Mouse (Mus musculus) cerebellum, postnatal 10 days (tissue): Measurements from ENCODE around the gene L1td1.
"Not testable (repeated sequence)": the region's sequence is repeated elsewhere in the genome, so short reads cannot be mapped to it uniquely, and the experiment has no call there.

Experiments used
- DNase-seq, 2 experiments: peaks; one replicate each; pipeline ENCODE4 v3.0.0; 2021; ENCODE audit warnings: mixed read lengths in 2 of 2

L1td1 gene

DNA sequence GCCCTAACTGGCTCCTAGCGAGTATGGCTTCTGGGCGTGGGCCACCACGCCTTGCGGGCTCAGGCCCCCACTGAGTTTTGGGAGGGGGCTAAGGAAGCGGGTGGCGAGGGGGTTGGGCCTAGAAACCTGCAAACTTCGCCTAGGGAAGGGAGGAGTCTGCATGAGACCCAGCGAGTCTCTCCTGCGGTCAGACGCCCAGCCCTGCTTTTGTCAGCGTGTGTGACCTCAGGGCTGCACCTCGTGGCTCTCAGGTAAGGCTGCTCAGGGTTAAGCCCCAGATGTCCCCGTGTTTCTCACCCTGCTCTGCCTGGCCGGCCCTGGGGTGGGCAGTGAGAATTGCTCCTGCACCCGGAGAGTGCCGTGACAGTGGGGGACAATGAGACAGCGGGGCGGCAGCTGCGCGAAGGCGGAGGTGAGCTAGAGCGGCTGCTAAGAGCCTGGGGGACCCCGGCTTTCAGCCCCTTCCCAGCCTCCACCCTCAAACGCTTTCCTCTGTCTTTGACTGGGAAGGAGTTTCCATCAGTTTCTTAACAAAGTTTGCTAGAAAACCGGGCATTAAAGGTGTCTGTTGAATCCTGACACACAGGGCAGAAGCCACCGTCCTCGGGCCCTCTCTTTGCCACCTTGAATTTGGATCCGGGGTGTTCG, at the start of gene L1td1:
TSS of gene L1td1 (plus strand) at position 145 of the 648 bp plus-strand sequence.
- no peak for DNase-seq

DNA sequence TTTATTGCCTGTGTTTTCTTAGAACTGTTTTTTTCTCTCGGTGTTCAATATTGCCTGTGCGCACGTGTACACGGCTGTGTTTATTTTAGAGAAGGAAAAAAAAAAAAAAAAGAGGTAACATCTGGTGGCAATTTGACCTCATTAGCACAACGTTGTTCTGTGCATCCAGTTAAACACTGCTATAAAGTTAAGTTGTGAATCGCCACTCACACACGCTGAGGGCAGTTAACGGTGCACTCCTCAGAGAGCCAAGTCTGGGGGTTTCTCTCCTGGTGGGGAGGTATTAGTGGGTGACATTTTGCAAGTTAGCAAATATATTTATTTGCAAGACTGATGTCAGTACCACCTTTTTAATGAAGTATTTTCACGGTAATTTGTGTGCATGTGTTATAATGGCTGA, 49.0 kb upstream of the L1td1 start:
- DNase-seq = no peak

DNA sequence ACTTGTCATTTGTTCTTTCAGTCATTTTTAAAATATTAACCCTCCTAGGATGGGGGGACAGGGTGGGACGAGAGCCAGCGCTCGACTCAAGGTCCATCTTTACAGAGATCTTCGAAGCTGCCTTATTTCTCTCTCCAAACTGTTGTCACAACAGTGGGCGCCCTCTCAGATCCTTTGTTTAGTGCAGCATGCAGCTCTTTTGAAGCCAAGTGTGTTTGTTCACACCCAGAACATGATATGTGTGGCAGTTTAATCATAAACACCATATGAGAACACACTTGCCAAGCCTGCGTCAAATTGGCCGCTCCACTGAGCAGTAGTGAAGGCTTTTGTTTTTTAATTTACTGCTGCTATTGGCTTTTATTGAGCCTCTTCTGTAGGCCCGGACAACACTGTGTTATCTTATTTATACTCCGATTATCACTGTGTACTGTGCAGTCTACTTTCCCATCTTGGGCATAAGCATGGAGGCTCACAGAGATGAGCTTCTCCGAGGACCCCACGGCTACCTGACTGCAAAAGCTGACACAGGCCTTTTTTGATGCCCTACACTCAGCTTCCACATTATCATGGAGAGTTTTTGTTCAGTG, 39.8 kb upstream of the L1td1 start:
- DNase-seq = peak in 1 of 2 experiments; percentile 14

DNA sequence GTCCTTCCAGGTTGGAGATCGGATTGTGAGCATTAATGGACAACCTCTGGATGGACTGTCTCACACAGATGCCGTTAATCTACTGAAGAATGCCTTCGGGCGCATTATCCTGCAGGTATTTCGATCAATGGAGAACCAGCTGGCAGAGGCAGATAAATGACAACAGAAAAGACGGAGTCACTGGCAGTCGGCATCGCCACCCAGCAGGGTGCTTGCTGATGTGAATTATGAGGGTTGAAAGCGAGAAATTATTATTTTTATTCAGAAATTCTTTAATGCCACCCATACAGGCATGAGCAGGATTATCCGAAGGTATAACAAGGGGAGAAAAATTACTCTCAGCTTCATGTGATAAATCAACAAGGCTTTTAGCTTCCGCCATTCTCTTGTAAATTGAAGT, 38.4 kb upstream of the L1td1 start:
- peak in 1 of 2 experiments; percentile 45 for DNase-seq

DNA sequence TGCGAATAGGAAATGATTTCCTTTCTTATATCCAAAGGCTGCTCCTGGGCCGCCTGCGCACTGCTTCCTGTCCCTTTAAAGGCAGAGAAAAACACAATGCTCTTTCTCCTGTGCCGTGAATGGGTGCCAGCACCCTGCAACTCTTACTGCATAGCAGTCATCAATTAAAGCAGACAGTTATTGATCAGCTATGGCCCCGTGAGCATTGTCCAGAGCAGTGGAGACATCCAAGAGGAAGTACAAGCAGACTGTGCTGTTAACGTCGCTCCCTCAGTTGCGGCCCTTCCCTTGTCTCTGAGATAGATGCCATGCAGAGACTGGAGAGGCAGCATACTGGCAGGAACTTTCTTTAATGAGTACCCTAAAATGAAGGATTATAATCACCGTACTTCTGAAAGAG, 38.0 kb upstream of the L1td1 start:
- no peak for DNase-seq

DNA sequence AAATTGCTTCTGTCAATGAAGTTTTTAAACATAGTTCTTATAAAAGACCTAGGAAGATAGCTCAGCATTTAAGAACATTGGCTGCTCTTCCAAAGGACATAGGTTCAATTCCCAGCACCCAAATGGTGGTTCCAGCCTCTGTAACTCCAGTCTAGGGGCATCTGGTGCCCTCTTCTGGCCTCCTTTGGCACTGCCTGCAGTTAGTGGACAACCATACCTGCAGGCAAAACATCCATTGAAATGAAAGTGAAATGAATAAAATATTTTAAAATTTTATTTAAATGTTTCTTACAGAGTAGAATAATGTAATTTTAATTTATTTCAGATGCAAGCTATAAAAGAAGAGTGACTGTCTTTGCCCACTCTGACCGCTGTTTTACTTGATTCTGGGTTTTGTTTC, 36.5 kb upstream of the L1td1 start:
- no peak for DNase-seq

DNA sequence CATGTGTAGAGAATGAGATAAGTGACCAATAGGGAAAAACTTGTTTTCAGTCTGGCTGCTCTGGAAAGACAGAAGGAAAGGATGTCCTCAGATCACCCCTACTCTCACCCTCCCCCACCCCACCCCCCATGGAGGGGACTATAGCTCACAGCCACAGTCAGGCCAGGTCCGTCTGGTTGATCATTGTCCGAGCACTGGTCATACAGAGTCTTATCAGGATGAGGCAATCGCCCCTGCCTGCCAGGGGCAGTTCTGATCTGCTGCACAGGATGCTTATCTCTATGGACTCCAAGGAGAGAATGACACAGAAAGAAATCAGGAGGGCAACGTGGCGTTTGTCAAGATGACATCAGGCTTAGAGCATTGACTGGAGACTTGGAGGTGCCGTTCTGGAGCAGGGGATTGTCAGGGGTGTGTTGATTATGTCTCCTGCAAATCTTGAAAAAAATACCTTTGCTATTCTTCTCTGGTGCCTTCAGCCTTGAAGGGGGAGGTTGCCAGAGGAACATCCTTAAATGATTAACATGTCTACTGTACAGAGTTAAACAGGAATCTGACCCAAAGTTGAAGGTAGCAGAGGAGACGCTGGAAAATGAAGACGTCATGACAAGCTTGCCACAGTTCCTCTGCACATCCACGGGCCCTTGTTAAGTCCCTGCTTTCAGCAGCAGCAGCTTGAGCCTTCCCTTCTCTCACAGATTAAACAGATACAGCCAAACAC, 32.9 kb upstream of the L1td1 start:
- DNase-seq = peak in 1 of 2 experiments; percentile 15

DNA sequence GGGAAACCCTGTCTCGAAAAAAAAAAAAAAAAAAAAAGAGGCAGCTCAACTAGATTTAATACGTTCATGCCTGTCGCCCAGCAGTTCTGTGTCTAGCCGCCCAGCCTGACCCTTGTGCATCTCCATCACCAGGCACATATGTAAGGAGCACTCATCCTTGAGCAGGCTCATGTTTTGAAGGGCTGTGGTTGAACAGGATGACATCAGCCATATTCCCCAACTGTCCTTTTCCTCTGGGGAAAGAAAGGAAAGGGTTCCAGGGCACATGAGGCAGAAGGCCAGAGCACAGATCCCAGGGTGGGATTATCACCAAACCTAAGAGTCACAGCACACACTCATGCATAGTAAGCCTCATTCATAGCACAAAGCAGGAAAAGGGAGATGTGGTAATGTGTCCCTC, 28.6 kb upstream of the L1td1 start:
- DNase-seq = no peak

DNA sequence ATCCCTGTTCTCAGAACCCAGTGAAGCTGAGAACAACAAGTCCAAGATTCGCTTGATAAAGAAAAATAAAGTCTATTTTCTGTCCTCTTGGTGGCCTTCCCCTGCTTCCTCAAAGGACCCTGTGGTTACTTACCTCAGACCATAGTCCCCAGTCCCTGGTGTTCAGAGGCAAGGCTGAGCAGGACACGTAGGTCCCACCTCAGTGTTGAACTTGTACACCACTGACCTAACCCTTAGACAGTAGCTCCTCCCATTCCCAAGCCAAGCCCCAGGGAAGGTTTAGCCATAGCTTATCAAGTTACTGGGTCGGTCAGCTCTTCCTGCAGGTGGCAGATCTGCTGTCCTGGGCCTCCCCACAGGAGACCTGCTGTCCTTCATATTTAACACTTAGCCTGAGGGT, 27.6 kb upstream of the L1td1 start:
- DNase-seq = no peak

DNA sequence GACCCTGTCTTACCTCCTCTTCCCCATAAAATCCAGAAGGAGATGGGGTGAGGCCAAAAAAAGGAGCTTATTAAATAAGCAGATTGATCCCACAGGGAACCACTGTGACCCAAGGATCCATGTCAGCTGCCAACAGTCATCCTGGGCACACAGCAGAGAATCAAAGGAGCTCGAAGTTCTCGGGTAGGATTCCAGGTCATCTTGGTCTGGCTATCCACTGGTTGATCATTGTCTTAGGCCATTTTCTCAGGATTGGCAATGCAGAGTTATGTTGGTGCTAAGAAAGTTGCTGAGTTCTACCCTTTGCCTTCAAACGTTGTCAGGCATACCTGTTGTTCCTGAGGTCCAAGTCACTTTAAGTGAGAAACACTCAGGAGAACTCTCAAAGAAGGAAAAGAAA, 26.4 kb upstream of the L1td1 start:
- DNase-seq = no peak

DNA sequence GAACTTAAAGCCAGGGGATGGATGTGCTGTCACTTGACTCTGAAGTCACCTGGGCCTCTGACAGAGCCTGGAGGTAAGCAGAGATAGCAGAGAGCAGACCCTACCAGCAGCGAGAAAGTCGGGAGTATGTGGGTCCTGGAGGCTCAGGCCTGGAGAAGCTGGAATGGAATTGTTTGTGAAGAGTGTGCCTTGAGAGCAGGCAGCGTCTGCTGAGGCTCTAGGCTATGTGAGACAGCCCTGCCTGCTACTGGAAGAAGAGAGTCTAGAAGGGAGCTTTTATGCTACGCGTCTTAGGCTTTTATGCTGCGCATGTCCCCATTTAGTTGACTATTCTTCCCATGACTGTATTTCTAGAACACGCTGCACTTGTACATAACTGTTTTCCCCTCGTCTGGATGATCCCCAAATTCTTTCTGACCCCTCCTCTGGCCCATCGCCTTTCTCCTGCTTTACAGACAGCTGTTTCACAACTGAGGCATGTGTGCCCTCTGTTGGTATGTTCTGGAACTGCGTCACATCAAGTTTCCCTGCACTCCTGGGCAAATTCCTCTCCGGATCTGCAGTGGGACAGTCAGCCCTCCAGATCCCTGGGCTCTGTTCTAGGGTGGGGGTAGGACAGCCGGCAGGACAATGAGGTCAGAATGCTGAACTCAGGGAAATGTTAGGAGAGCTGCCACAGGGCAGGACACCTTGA, 24.2 kb upstream of the L1td1 start:
- peak; percentile 87 to 91 for DNase-seq

DNA sequence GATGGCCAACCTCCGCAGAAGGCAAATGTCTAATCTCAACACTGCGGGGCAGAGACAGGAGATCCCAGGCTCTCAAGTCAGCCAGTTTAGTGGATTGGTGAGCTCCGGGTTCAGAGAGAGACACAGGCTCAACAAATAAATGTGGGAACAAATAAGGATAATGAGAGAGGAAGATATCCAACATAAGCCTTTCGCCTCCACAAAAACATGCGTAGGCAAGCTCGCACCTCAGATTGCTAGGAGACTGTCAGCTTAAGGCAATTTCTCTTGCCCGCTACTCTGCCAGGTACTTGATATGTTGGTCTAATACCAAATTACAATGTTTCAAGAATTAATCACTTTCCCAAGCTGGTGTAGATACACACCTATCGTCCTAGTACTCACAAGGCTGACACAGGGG, 15.6 kb upstream of the L1td1 start:
- no peak for DNase-seq

DNA sequence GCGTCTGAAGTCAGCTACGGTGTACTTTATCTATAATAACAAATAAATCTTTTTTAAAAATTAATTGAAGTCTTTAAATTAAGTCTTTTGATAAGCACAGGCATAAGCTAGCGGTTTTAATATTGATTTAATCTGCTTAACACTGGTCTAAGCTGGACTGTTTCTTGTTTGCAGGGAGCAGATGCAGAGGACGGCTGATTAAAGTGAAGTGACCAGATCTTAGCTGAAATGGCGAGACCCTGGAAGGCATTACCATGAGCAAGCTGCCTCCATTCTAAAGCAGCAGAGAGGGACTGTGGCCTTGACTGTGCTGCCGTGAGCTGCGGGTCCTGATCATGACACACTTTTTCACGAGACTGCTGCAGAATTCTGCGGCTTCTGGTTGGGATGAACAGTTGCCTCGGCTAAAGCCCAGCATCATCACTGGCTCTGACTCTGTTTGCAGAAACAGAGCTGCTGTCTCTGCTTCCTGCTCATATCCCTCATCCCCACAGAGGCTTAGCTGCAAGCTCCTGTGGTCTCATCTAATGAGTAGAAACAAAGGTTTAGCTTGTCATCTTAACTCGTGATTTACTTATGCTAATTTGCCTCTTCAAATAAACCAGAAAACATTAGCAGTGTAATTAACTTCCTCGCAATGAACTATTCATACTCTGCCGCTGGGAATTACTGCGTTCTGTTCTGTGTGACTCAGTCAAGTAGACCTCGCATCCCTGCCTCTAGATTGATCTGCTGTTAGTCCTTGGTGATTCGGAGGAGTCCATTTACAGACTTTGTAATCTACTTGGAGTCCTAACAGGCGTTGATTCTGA, 8.6 kb upstream of the L1td1 start:
- no peak for DNase-seq

DNA sequence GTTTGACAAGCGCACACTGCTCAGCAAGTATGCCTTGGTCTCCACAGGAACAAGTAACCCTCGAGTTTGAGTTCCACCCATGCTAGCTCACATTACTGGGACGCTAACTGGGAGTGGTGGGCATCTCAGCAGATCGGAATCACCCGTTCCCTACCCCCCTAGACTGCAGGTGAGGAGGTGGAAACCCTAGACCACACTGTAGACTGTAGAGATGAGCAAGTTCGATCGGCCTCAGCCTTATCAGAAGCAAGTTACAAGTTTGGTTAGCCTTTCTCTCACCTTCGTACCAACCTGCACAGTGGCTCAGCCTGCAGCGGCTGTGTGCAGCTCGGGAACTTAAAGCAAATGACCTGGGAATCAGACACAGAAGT, 8.0 kb upstream of the L1td1 start:
- DNase-seq = no peak

DNA sequence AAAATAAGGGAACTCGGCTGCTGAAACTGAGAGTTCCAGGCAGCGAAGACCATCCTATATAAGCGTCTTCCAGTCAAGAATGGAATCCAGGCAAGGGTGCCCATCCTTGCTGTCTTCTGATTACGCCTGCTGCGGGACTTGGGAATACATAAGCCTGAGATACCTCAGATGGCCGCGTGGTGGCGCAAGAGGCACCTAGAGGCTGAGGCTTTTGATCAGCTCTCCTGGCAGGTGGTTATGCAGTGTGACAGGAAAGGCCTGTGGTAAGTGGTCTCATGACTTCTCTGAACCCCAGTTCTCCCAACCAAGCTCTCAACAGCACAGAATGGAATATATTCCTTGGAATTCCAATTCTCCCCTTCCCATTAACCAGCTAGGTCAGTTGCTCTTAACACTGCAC, 4.1 kb upstream of the L1td1 start:
- peak; percentile 84 to 87 for DNase-seq

DNA sequence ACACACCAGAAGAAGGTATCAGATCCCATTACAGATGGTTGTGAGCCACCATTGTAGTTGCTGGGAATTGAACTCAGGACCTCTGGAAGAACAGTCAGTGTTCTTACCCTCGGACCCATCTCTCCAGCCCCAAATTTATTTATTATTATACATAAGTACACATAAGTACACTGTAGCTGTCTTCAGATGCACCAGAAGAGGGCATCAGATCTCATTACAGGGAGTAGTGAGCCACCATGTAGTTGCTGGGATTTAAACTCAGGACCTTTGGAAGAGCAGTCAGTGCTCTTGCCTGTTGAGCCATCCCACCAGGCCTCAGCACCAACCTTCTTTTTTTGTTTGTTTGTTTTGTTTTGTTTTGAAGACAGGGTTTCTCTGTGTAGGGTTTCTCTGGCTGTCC, 1.9 kb upstream of the L1td1 start:
- DNase-seq = not testable (repeated sequence)

DNA sequence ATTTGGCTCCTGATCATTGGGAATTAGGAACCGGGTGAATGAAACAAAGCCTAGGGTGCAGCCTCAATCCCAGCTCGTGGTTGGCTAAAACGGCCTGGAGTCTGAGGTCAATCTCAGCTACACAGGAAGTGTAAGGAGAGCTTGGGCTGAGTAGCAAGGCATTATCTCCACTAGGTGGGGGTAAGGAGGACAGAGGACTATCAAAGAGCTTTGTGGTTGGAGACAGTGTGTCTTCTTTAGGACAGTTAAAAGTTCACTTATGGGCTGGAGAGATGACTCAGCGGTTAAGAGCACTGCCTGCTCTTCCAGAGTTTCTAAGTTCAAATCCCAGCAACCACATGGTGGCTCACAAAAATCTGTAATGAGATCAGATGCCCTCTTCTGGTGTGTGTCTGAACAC, 1.1 kb upstream of the L1td1 start:
- peak in 1 of 2 experiments; percentile 29 for DNase-seq

DNA sequence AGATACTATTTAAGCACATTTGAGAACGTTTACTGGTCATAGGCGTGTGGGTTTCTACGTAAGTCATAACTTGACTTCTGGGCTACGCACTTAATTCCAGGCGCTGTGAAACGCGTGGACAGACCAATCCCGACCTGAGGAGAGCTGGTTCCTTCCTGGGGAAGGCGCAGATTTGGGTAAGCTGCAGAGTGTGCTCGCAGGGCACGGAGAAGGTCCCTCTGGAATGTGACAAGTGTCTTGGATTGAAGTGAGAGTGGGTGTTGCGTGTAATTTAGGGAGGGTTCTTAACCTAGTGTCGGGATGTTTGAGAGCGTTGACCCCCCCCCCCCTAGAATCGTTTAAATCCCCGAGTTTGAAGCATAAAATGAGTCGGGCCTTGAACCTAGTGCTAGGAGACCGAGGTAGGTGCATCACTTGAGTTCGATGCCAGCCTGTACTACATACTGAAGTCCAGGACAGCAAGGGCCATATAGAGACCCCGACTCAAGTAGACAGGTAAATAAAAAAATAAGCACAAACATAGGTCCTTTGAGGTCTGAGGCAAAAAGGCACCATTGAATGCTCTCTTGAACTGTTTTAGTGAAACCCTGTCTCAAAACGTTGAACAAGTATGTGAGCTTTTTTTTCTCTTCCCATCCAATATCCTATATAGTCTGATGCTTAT, 893 bp downstream of the L1td1 start:
- no peak for DNase-seq

DNA sequence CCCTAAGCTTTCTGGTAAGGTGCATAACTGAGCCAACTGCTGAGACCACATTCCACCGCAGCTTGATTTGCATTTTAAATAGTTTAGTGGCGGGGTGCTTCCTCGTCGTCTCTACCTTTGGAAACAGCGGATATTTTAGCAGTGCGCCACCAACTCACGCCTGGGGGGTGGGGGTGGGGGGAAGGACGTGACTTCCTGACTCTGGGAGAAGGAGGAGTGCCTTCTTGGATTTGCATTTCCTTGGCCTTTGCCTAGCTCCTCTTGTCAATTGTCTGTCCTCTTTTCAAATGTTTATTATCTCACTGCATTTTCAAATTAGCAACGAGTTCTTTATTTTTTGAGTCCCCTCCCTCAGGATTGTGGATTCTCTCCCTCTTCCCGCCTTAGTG, 1.4 kb downstream of the L1td1 start:
- no peak for DNase-seq

DNA sequence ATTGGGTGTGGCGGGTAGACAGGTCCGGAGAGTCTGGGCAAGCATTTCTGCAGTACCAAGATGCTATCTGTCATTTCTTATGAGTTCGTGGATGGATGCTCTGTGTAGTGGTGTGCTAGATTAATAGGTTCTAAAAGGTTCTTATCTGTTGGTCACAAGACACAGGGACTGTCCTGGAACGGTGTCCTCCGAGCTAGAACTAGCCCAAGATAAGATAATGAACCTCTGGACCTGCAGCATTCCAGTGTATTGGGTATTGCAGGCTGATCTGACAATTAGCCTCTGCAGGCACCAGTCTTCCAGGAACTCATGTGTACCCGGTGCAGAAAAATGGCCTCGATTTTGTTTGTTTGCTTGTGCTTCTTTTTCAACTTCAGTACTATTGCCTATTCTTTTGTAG, 2.2 kb downstream of the L1td1 start:
- no peak for DNase-seq

DNA sequence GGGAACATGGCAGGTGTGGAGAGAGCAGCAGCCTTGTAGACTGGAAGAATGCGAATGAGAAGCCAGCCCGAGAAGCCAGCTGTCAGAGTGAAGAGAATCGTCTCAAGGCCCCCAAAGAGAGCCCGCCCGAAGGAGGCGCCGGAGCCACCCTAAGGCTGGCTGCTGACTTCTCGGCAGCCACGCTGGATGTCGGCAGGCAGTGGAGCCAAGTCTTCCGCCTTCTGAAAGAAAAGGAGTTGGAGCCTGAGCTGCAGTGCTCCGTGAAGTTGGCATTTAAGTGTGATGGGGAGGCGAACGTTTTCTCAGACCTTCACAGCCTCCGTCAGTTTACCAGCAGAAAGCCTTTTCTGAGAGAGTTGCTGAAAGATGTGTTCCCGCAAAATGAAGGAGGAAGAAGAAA, 7.1 kb downstream of the L1td1 start:
- no peak for DNase-seq

DNA sequence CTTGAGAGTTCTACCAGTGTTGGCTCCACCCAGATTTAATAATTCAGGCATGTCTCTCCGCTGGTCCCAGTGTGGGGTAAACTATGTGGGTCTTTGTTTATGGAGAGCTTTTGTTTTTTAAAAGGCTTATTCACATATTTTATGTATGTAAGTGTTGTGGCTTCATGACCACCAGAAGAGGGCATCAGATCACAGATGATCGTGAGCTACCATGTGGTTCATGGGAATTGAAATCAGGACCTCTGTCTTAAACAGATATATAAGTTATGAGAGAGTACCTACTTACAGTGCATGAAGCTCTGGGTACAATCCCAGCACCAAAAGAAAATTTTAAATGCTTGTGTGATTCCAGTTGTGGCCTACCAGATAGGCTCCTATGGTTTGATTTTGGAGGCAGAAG, 13.2 kb downstream of the L1td1 start:
- peak; percentile 43 to 53 for DNase-seq
